Mouse (Mus musculus): Measurements from ENCODE around the gene Ovol1. TPM values are rescaled to one million over a fixed set of nuclear protein-coding genes. Genes with fewer than 3 reads are reported as not detected.

Ovol1 gene
- total RNA-seq, 2 experiments from 2014 or later = not detected

GRCm38 (mm10) chr19:5570353-5571246 lies 10.2 kb upstream of the Ovol1 start:
- DNase-seq = no peak
- intact Hi-C loops (cut with DNase I) = no loop called here

DNA sequence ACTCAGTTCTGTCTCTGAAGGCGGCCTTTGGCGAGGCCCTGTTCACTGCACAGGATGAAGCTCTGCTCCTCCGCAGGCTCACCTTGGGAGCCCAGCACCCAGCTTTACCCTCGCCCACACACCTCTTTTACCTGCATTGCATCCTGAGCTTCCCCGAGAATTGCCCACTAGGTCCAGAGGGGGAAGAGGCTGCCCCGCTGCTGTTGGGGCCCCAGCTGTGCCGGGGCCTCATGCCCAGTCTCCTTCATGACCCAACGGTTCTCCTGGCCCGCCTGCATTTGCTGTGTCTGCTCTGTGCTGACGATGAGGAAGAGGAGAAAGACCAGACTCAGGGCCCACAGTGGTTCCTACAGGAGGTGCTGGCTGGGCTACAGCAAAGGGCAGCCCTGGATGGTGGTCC lies 9.1 kb upstream of the Ovol1 start:
- intact Hi-C loops (cut with DNase I) = loop anchor here (5.0 kb wide), 1 partner anchor 137 kb away; no protein-coding TSS in a partner anchor
- DNase-seq = no peak

DNA sequence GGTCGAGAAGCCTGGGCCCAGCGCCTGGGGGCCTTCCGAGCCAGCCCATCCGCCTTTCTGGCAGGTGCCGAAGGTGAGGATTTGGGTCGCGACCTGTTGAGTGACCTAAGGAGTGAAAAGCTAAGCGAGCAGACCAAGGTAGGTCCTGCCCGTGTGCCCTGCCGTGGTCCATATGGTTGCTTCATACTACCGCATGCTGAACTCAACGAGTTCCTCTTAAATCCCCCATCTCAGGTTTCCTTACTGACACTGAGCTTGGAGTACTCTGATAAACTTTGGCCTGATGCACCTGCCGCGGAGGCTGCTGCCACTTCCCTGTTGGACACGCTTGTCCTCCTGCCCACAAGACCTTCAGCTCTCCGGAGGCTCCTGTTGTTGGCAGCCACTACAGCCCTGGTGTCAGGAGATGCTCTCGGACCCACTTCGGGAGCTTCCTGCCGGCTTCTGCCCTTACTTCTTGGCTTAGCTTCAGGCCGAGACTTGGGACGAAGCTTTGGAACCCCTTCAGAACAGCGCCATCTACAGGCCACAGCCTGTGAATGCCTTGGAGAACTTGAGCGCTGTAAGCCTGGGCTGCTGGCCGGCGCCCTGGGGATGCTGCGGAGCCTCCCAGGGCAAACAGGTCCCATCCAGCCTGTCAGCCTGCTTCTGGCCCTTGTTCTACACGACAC lies 8.2 kb upstream of the Ovol1 start:
- intact Hi-C loops (cut with DNase I) = loop anchor here (1.0 to 5.0 kb wide), 2 partner anchors 39 to 136 kb away; no protein-coding TSS in a partner anchor
- peak; percentile 85 to 87 for DNase-seq

GRCm38 (mm10) chr19:5567534-5568469 lies 7.4 kb upstream of the Ovol1 start, which contains the start of gene Ap5b1:
Gene Ap5b1 (plus strand): TSS chr19:5568025.
- intact Hi-C loops (cut with DNase I) = loop anchor here (1.0 to 5.0 kb wide), 2 partner anchors 39 to 136 kb away; no protein-coding TSS in a partner anchor
- DNase-seq = peak; percentile 90 to 96

DNA sequence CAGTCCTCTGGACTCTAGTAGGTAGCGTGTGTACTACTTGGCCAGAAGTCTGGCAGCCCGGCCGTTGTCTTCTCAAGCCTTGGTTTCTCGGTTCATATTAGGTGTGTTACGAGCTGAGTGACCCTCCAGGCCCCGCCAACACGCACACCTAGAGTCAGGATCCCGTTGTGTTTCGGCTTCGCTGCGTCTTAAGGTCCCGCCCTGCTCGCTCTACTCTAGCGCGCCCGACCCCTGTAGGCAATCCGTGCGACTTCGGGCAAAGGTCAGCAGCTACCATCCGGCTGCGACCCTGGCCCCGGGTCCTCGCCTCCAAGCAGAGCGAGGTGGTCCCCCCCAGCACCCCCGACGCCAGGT lies 6.7 kb upstream of the Ovol1 start:
- intact Hi-C loops (cut with DNase I) = loop anchor here (5.0 kb wide), 1 partner anchor 135 kb away; no protein-coding TSS in a partner anchor
- DNase-seq = no peak

DNA sequence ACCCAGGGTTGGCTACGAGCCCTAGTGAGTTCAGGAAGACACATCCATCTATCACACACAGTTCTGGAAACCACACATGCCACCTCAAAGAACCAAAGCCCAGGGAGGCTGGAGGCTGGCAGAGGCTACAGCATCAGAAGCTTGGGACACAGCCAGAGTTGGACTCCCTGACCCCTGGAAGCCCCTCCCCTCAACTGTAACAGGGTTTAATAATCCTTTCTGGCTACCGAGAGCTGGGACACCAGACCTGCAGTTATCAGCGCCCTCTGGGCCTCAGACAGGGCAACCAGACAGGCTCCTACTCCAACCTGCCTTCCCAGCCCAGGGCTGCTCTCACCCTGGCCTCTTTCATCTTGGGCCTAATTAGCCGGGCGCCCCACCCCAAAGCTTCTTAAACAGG lies 5.9 kb upstream of the Ovol1 start:
- no peak for DNase-seq
- intact Hi-C loops (cut with DNase I) = loop anchor here (5.0 kb wide), 1 partner anchor 134 kb away; no protein-coding TSS in a partner anchor

DNA sequence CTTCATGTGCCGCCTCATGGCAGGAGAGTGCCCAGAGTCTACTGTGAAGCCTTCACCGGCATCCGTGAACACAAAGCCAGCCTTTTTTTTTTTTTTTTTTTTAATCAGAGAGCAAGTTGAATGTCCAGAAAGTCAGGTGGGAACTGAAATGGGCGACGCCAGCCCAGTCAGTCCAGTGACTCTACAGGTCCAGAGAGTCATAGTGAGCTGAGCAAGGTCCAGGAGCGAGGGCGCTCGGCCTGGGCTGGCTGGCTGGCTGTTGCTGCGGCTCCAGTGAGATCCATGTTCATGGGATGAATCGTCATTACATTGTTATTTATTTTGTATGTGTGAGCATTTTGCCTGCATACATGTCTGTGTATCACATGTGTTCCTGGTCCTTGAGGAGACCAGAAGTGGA lies 2.3 kb upstream of the Ovol1 start:
- intact Hi-C loops (cut with DNase I) = no loop called here

GRCm38 (mm10) chr19:5561886-5562285 lies 1.4 kb upstream of the Ovol1 start:
- intact Hi-C loops (cut with DNase I) = no loop called here
- DNase-seq = no peak

More for the DNA sequence above, 2.3 kb upstream of the Ovol1 start:
- DNase-seq = no peak

GRCm38 (mm10) chr19:5561252-5561790 lies 875 bp upstream of the Ovol1 start:
- intact Hi-C loops (cut with DNase I) = no loop called here
- DNase-seq = no peak

DNA sequence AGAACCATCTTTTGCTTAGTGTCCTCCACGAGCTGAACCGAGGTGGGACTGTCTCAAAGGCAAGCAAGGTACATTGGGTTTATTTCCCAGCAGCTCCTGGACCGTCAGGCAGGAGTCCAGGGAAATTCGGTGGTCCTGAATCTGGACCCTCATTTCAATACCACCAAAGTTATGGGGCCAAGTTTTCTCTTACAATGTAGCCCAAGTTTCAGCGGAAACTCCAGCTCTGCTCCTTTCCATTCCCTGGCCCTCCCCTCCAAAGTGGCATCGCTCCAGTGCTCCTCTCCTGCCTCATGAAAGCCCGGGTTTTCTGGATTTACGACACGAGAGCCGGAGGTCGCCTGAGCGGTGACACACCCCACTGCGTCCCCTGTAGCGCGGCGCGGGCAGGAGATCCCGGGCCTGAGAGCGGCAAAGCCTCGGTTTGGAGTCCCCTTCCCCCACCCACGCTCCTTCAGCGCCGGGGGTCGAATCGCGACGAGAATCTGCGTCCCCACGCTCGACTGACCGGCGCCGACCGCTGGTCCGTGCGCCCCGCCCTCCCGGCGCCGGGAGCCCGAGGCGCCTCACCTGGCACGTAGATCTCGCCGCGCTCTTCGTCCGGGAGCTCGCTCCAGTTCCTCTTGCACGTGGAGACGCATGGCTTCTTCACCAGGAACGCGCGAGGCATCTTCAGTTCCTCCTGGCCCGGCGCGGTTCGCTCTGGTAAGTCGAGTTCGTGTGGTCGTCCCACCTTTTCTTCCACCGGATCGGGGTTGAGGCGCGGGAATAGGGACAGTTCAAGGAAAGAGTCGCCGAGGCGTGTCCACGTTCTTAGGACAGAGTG lies 602 bp downstream of the Ovol1 start:
- DNase-seq = no peak
- intact Hi-C loops (cut with DNase I) = loop anchor here (10.0 kb wide), 1 partner anchor 435 kb away; no protein-coding TSS in a partner anchor

- intact Hi-C loops (cut with DNase I) = loop anchor here (10.0 kb wide), 1 partner anchor 436 kb away; no protein-coding TSS in a partner anchor
- DNase-seq = no peak
Measured at GRCm38 (mm10) chr19:5559229-5559628, 1.2 kb downstream of the Ovol1 start.

DNA sequence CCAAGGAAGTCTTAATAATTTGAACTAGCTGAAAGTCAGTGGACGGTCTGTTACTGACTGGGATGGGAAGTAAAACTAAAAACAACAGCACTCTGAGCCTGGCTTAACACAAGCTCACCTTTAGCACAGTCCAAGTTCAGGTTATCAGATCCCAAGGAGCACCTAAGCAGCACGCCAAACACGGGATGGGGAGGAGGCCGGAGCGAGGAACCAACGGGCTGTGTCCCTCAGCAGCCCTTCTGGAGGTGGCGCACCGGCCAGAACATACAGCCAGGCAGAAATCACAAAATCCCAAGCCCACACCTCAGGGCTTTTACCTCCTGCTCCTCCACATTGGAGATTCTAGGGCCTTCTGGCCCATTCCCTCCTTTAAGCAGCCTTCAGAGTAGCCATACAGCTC lies 1.7 kb downstream of the Ovol1 start:
- no peak for DNase-seq
- intact Hi-C loops (cut with DNase I) = loop anchor here (10.0 kb wide), 1 partner anchor 436 kb away; no protein-coding TSS in a partner anchor

DNA sequence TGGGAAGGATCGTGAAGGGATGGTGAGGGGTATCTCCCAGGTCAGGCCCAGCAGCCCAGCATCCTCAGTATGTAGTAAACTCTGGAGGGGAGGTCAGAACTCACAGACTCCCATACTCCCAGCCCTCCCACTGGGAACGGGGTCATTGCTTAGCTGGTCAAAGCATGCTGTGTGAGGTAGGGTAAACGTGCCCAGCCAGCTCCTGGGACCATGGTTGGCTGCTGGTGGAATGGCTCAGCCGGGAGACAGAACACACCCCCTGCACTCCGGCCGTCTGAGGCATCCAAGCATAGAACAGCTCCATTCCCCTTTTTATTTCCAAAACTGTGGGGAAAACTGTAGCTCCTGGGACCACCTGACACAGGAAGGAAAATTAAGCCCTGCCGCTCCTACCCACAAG lies 2.3 kb downstream of the Ovol1 start:
- intact Hi-C loops (cut with DNase I) = loop anchor here (10.0 kb wide), 1 partner anchor 437 kb away; no protein-coding TSS in a partner anchor
- DNase-seq = no peak

DNA sequence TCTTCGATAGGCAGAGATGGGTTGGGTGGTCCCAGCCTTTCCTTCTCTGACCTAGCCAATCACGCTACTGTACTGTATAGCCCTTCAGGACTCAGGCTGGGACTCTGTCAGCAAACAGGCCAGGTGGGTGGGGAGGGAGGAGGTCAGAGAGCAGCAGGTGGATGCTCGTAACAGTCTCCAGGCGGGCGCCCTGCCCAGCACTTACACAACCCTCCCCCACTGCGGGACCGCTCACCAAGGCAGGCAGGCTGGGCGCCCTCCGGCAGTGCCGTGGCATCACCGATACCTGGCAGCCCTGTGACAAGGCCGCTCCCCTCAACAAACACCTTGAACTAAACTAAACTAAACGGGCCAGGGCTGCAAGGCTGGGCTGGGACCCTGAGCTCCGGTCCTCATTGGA lies 6.2 kb downstream of the Ovol1 start:
- intact Hi-C loops (cut with DNase I) = loop anchor here (10.0 kb wide), 1 partner anchor 441 kb away; no protein-coding TSS in a partner anchor
- no peak for DNase-seq

DNA sequence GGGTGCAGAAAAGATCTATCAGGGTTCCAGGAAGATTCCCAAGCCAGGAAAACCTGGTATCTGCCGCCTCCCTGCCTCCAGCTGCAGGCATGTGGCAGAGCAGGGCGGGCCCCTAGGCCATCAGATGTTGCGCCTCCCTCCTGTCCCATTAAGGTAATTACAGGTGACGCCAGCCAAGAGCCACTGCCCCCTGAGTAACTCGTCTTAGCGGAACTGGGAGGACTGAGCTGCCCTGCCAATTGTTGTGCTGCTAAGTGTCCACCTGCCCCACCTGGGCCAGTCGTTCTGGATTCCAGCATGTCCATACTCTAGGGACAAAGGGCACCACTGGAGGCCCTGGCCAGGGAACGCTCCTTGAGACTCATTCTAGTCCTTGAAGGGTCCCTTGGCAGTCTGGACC lies 6.6 kb downstream of the Ovol1 start:
- intact Hi-C loops (cut with DNase I) = loop anchor here (10.0 kb wide), 1 partner anchor 441 kb away; no protein-coding TSS in a partner anchor
- DNase-seq = no peak

GRCm38 (mm10) chr19:5547471-5548056 lies 12.9 kb downstream of the Ovol1 start:
- intact Hi-C loops (cut with DNase I) = no loop called here
- DNase-seq = no peak

DNA sequence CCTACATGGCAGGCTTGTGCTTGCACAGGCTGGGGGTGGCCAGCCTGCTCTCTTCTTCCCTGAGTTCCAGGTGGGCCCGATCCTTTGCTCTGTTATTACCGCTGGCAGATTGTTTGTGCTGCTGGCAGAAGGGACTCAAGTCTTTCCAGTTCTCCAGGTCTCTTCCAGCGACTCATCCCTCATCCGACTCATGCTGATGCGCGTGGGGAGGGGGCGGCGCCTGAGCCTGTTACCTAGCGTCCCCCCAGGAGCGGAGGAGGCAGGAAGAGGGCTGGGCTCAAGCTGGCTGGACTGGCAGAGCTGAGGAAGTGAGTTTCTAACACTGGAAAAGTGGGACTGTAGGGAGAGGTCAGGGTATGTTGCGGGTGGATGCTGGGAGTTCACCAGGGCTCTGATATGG lies 16.4 kb downstream of the Ovol1 start:
- intact Hi-C loops (cut with DNase I) = no loop called here
- DNase-seq = no peak

GRCm38 (mm10) chr19:5543362-5543761 lies 17.1 kb downstream of the Ovol1 start:
- intact Hi-C loops (cut with DNase I) = no loop called here
- DNase-seq = no peak

- intact Hi-C loops (cut with DNase I) = no loop called here
- DNase-seq = no peak
Measured at GRCm38 (mm10) chr19:5538786-5539185, 21.7 kb downstream of the Ovol1 start.
